Mouse (Mus musculus) liver, embryonic 16.5 days (tissue): ENCODE measurements around the gene Irf4. TPM values are rescaled to one million over a fixed set of nuclear protein-coding genes. Genes with fewer than 3 reads are reported as not detected.

ENCODE experiments used
- polyA plus RNA-seq: library from polyadenylated mRNA; unstranded; fragments of >200 nt; fragmentation: Nextera tagmentation; extraction: Ambion mirVana; gene quantifications from 2 replicates; pipeline ENCODE4 v1.2.1, GENCODE M21; 2015

Irf4 gene
- polyA plus RNA-seq, 1 experiment from 2014 or later: 0.55 TPM

Other genes with a start within 250 kb of the Irf4 start
- 170 and 171 TPM in 2 replicates for gene Uqcrfs1, start 203.9 kb upstream of the Irf4 start, polyA plus RNA-seq
- gene Dusp22, start 89.2 kb upstream of the Irf4 start, polyA plus RNA-seq: 7.5 and 8.2 TPM in 2 replicates
- gene Hus1b, start 198.5 kb downstream of the Irf4 start, polyA plus RNA-seq: 0.07 TPM in 1 of 2 replicates, not detected in the other
- gene Exoc2, start 224.9 kb downstream of the Irf4 start, polyA plus RNA-seq: 11.7 and 14.4 TPM in 2 replicates
- gene Gm5447, start 225.0 kb downstream of the Irf4 start, polyA plus RNA-seq: not detected in 2 replicates